Comparison of ENCODE assay signal across 9 mouse cellular contexts in genomic region chr2:65896542-65896941, GRCm38 (mm10). TPM values are rescaled to one million over a fixed set of nuclear protein-coding genes. Genes with fewer than 3 reads are reported as not detected.
A peak's percentile ranks its signal among the peaks of the same experiment; 100 is the strongest.
DNase-seq lines count a peak whose midpoint lies in the region; ATAC-seq lines count a peak whose summit lies in the region.
"Had no signal": no experiment of that assay in that cellular context is flagged by ENCODE, and none has a peak within 500 bp of the region (broad histone marks: within the 10 kb centered on the region; RNA-seq: fewer than 3 reads in every experiment).

No protein-coding gene starts in this region.

- no peaks in the 10 kb centered on the region for H3K36me3 ChIP-seq in midbrain, embryonic 13.5 days

- no peaks in the 10 kb centered on the region for H3K9me3 ChIP-seq in midbrain, embryonic 13.5 days

- 23% methylated on average over 5 of the region's 5 CpGs for whole genome bisulfite sequencing in midbrain, embryonic 13.5 days

- H3K4me3 ChIP-seq in midbrain, embryonic 13.5 days (replicated peaks), result no peak overlapping the region
- H3K4me3 ChIP-seq: myocyte had no signal

- DNase-seq in heart, adult 18-20 months, result peak; percentile 39 to 54
- DNase-seq in heart, postnatal 25 days (ENCODE audit: low spot score), result no peak
- peak; percentile 29 for DNase-seq in cerebellum, adult 9-11 months
- peak; percentile 8 to 18 for DNase-seq in heart, postnatal 14 days
- DNase-seq in urinary bladder, postnatal 36 days (ENCODE audit: low spot score in 2 of 2), result no peak
- no peak for DNase-seq in spleen, adult 18-20 months
- no peak for DNase-seq in urinary bladder, adult 18-20 months (ENCODE audit: low spot score in 2 of 2)

- peaks cover 28% of the 10 kb centered on the region for H3K4me1 ChIP-seq in midbrain, embryonic 13.5 days (replicated peaks)

- H3K27me3 ChIP-seq in midbrain, embryonic 13.5 days, result no peaks in the 10 kb centered on the region

- ATAC-seq in midbrain, embryonic 13.5 days, result no peak; the same call in 1 of the 2 replicates

- H3K9ac ChIP-seq in midbrain, embryonic 13.5 days (replicated peaks), result no peak overlapping the region

- peak overlapping the region; percentile 30 for H3K4me2 ChIP-seq in midbrain, embryonic 13.5 days (replicated peaks)

- H3K27ac ChIP-seq in midbrain, embryonic 13.5 days, result peak overlapping the region; percentile 75

- intact Hi-C loops in heart, postnatal 25 days (cut with DNase I), result no loop called here
- intact Hi-C loops in heart, postnatal 14 days (cut with DNase I), result no loop called here

RNA-seq across cellular contexts. Expression of gene Csrnp3, which starts 51.0 kb away (rescaled TPM):
- total RNA-seq in heart, adult 18-20 months (2021), result under 1 TPM; 0.23 to 0.32 TPM
- under 1 TPM; 0.22 to 0.23 TPM for total RNA-seq in heart, postnatal 25 days (2021)
- under 1 TPM; 0.17 to 0.31 TPM for total RNA-seq in heart, postnatal 14 days (2021)
- polyA plus RNA-seq in midbrain, embryonic 13.5 days (2015; fragmentation: Nextera tagmentation; extraction: Ambion mirVana), result 60.5 and 61.9 TPM in 2 replicates

Comparison
In these comparisons a context has a peak if more than half of its experiments do, and no peak if none do; other contexts are left out.
1. DNase-seq: peak in heart, adult 18-20 months (2 of 2), cerebellum, adult 9-11 months (single experiment) and heart, postnatal 14 days (2 of 2); none in heart, postnatal 25 days (single experiment), urinary bladder, postnatal 36 days (0 of 2), spleen, adult 18-20 months (0 of 2) and urinary bladder, adult 18-20 months (0 of 2).